Mouse (Mus musculus) liver, embryonic 12.5 days (tissue): ENCODE measurements around the gene Tex36. TPM values are rescaled to one million over a fixed set of nuclear protein-coding genes. Genes with fewer than 3 reads are reported as not detected.

Experiments
- ATAC-seq: fragments of 200-750 bp; cut with Nextera tagmentation; 2 replicates; pipeline ENCODE4 v1.8.0; 2017; ENCODE audit warnings: moderate number of reproducible peaks, mild to moderate bottlenecking, moderate library complexity
- H3K27ac ChIP-seq: fragments of 300-500 bp; sonication (generic); 2 replicates; pipeline ENCODE4 v1.5.1; 2016; ENCODE audit warnings: mild to moderate bottlenecking
- H3K27me3 ChIP-seq: fragments of 300-500 bp; sonication (generic); replicated peaks from 2 replicates; pipeline ENCODE4 v1.6.1; 2016; ENCODE audit warnings: mild to moderate bottlenecking, moderate library complexity
- H3K36me3 ChIP-seq: fragments of 300-500 bp; sonication (generic); 2 replicates; pipeline ENCODE4 v1.6.1; 2016; ENCODE audit warnings: mild to moderate bottlenecking, moderate library complexity
- H3K4me1 ChIP-seq: fragments of 300-500 bp; sonication (generic); 2 replicates; pipeline ENCODE4 v1.6.1; 2016
- H3K4me2 ChIP-seq: fragments of 300-500 bp; sonication (generic); 2 replicates; pipeline ENCODE4 v1.6.1; 2016; ENCODE audit warnings: mild to moderate bottlenecking, moderate library complexity
- H3K4me3 ChIP-seq: fragments of 300-500 bp; sonication (generic); 2 replicates; pipeline ENCODE4 v1.5.1; 2016; ENCODE audit warnings: mild to moderate bottlenecking, moderate library complexity
- H3K9ac ChIP-seq: fragments of 300-500 bp; sonication (generic); 2 replicates; pipeline ENCODE4 v1.6.1; 2016; ENCODE audit warnings: mild to moderate bottlenecking, moderate library complexity
- H3K9me3 ChIP-seq: fragments of 300-500 bp; sonication (generic); replicated peaks from 2 replicates; pipeline ENCODE4 v1.6.1; 2016; ENCODE audit warnings: mild to moderate bottlenecking, moderate library complexity
- WGBS: fragments of 180-500 bp; shearing (Covaris S2); methylation state at CpG from one replicate; pipeline ENCODE4 v1.1.7; 2016; ENCODE audit not compliant: insufficient replicate concordance; 5-methylcytosine and 5-hydroxymethylcytosine counted together
- polyA plus RNA-seq: library from polyadenylated mRNA; unstranded; fragments of >200 nt; fragmentation: Nextera tagmentation; extraction: Ambion mirVana; gene quantifications from 2 replicates; pipeline ENCODE4 v1.2.1, GENCODE M21; 2016

Gene Tex36
- polyA plus RNA-seq, 1 experiment from 2014 or later = not detected

GRCm38 (mm10) chr7:133545631-133546030 lies 56.3 kb downstream of the Tex36 start:
- H3K4me3 ChIP-seq = no peak overlapping the region
- no peak for ATAC-seq
- H3K36me3 ChIP-seq = no peaks in the 10 kb centered on the region
- no peak overlapping the region for H3K27ac ChIP-seq
- no peak overlapping the region for H3K4me2 ChIP-seq
- 70% methylated on average over 3 of the region's 3 CpGs for WGBS
- no peak overlapping the region for H3K9ac ChIP-seq
- H3K4me1 ChIP-seq = no peaks in the 10 kb centered on the region
- H3K27me3 ChIP-seq = no peaks in the 10 kb centered on the region; the same call in 1 of the 2 replicates
- no peaks in the 10 kb centered on the region for H3K9me3 ChIP-seq

GRCm38 (mm10) chr7:133544966-133545365 lies 57.0 kb downstream of the Tex36 start:
- H3K9ac ChIP-seq = no peak overlapping the region
- no peak overlapping the region for H3K4me3 ChIP-seq
- no peak overlapping the region for H3K27ac ChIP-seq
- 50% methylated on average over 2 of the region's 2 CpGs for WGBS
- ATAC-seq = no peak
- no peaks in the 10 kb centered on the region for H3K4me1 ChIP-seq
- H3K9me3 ChIP-seq = no peaks in the 10 kb centered on the region
- no peaks in the 10 kb centered on the region; the same call in 1 of the 2 replicates for H3K27me3 ChIP-seq
- no peaks in the 10 kb centered on the region for H3K36me3 ChIP-seq
- H3K4me2 ChIP-seq = no peak overlapping the region

- H3K4me1 ChIP-seq = no peaks in the 10 kb centered on the region
- H3K36me3 ChIP-seq = no peaks in the 10 kb centered on the region
- H3K27me3 ChIP-seq = no peaks in the 10 kb centered on the region; the same call in 1 of the 2 replicates
- no peak overlapping the region for H3K27ac ChIP-seq
- H3K9me3 ChIP-seq = no peaks in the 10 kb centered on the region
- H3K4me2 ChIP-seq = no peak overlapping the region
- no peak overlapping the region for H3K4me3 ChIP-seq
- WGBS = 85% methylated on average over 4 of the region's 4 CpGs
- ATAC-seq = no peak
- no peak overlapping the region for H3K9ac ChIP-seq
Measured at GRCm38 (mm10) chr7:133543131-133543530, 58.8 kb downstream of the Tex36 start.

GRCm38 (mm10) chr7:133537366-133537765 lies 64.6 kb downstream of the Tex36 start:
- no peak overlapping the region for H3K9ac ChIP-seq
- H3K4me2 ChIP-seq = no peak overlapping the region
- H3K27me3 ChIP-seq = no peaks in the 10 kb centered on the region
- WGBS = 58% methylated on average over 4 of the region's 4 CpGs
- no peak overlapping the region for H3K27ac ChIP-seq
- no peaks in the 10 kb centered on the region for H3K9me3 ChIP-seq
- no peaks in the 10 kb centered on the region for H3K4me1 ChIP-seq
- H3K4me3 ChIP-seq = no peak overlapping the region
- ATAC-seq = no peak
- H3K36me3 ChIP-seq = no peaks in the 10 kb centered on the region

Other genes starting within 250 kb of the Tex36 start
- 18.6 and 19.2 TPM in 2 replicates for gene Edrf1, start 35.4 kb upstream of the Tex36 start, polyA plus RNA-seq
- gene Mmp21, start 77.9 kb upstream of the Tex36 start, polyA plus RNA-seq = not detected in 2 replicates
- gene Bccip, start 107.2 kb upstream of the Tex36 start, polyA plus RNA-seq = 132 and 135 TPM in 2 replicates
- gene Uros, start 107.9 kb upstream of the Tex36 start, polyA plus RNA-seq = 180 and 189 TPM in 2 replicates
- gene Fank1, start 174.7 kb upstream of the Tex36 start, polyA plus RNA-seq = 0.10 and 0.26 TPM in 2 replicates
- 18.0 and 18.4 TPM in 2 replicates for gene Dhx32, start 180.6 kb upstream of the Tex36 start, polyA plus RNA-seq